Mouse (Mus musculus): ENCODE measurements around the gene Gm42906.

- TF ChIP-seq CTCF (IDR thresholded peaks at IDR 0.05; ENCODE audit: low read depth, low read length) (no peak), POLR2A (IDR thresholded peaks at IDR 0.05; ENCODE audit: insufficient read depth, low read length) (no peak), EP300 (IDR thresholded peaks at IDR 0.05; ENCODE audit: insufficient read depth, low read depth, low read length) (no peak)
Observed at GRCm38 (mm10) chr5:151165381-151166016, 262.5 kb downstream of the Gm42906 start.
